Mouse (Mus musculus) liver, adult 2 months (tissue): ENCODE measurements around the gene Mamstr.

Experiments used
- CTCF ChIP-seq: fragments of 200-500 bp; IDR thresholded peaks from 2 replicates; pipeline ENCODE4 v1.5.1; 2011; ENCODE audit warnings: low read depth, low read length, control low read depth
- POLR2A ChIP-seq: fragments of 200-500 bp; IDR thresholded peaks from 2 replicates; pipeline ENCODE4 v1.6.1; 2011; ENCODE audit warnings: low read length, control low read depth; ENCODE audit not compliant: insufficient read depth; ENCODE audit errors: extremely low read depth

- TF ChIP-seq POLR2A: no peak
- TF ChIP-seq CTCF: no peak
Measured at GRCm38 (mm10) chr7:45681046-45681736, 41.4 kb downstream of the Mamstr start.
